Mouse (Mus musculus) cerebellum, postnatal 14 days (tissue): ENCODE measurements around the gene Cpne8.
A peak's percentile ranks its signal among the peaks of the same experiment; 100 is the strongest.
"Not testable (repeated sequence)": the region's sequence is repeated elsewhere in the genome, so short reads cannot be mapped to it uniquely, and the experiment has no call there.

Source experiments
- DNase-seq, 2 experiments: peaks; one replicate each; pipeline ENCODE4 v3.0.0; 2021; ENCODE audit warnings: mixed read lengths in 2 of 2

Cpne8 gene

DNA sequence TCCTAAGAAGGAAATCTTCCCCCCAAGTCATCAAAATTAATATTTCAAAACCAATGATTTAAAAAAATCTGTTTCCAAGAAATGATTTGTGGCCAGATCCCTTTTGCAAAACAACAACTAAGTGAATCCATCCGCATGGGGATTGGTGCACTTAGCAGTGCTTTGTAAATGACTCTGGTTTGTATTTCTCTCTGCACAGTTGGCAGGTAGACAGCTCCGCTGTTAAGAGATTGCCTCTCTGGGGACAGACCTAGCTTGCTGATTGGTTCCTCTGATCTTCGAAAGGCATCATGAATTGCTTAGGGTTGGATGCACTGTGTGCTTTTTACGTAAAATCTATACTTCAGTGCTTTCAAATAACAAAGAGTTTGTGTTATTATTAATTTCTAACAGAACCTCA is 68.5 kb downstream of the Cpne8 start:
- DNase-seq = not testable (repeated sequence)

DNA sequence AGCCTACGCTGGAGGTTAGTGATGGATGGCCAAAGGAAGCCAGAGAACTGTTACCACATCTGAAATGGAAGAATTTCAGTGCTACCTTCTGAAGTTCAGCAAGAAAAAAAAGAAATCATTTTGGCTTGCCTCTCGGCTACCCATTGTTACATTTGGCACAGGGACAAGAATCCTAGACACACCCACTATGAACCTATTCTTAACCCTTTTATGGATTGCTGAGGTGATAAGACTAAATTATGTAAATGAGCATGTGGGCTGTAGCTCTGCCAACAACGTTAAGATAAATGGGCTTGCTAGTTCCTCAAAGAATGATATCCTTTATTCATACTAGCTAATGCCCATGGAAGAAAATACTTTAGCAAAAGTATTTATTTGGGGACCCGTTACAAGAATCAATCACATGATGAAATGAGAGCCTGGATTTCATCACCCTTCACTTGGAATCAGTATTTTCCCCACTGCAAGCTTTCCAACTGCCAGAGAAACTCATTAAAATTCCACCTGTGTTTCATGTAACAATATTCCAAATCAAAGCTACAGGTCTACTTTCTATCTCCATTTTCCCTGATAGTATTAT is 69.3 kb downstream of the Cpne8 start:
- DNase-seq = no peak

DNA sequence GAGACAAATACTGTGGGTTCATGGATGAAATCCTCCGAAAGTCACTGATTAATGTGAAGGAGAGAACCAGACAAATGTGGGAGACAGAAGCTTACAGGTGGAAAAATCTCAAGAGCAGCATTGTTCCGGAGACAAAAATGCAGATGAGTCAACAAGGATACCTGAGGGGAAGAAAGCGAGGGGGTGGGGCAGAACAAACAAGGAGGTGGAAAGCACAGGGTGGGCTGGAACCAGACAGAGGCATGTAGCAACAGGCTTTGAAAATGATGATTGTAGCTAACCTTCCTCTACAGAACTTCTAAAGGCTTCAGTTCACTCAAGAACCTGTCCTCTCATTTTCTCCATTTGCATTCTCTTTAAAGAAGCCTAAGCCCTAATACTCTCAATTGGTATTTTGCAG is 70.9 kb downstream of the Cpne8 start:
- DNase-seq = no peak

DNA sequence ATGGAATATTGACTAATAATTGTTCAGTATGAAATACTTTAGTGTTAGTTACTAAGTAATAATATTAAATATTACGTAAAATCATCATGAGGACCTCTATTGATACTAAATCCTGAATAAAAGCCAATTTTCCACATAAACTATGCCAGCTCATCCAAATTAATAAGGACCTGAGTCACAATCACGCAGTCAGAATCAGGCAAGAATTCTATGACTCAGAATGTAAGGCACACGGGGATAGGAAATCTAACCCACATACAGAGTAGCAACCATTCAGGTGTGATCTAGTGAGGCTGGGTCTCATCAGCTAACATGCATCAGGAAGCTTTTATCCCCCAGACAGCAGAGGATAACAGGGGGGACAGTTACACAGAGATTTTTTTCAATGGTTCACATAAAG is 72.1 kb downstream of the Cpne8 start:
- no peak for DNase-seq

DNA sequence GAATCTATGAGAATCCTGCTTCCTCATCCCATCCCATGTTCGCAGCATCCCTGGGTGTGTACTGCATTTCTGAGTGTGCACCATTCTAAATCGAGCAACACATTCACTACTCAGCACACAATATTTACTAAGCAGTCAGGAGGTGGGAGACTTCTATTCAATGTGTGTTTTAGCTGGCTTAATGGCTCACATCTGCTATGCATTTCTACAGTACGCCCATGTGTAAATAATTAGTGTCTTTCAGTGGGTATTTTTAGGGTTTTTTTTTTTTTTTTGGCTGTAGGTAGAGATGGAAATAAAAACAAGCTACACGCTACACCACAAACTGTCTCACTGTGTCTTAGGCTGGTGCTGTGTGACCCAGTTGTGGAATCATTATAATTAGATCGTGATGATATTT is 75.6 kb downstream of the Cpne8 start:
- DNase-seq = no peak

DNA sequence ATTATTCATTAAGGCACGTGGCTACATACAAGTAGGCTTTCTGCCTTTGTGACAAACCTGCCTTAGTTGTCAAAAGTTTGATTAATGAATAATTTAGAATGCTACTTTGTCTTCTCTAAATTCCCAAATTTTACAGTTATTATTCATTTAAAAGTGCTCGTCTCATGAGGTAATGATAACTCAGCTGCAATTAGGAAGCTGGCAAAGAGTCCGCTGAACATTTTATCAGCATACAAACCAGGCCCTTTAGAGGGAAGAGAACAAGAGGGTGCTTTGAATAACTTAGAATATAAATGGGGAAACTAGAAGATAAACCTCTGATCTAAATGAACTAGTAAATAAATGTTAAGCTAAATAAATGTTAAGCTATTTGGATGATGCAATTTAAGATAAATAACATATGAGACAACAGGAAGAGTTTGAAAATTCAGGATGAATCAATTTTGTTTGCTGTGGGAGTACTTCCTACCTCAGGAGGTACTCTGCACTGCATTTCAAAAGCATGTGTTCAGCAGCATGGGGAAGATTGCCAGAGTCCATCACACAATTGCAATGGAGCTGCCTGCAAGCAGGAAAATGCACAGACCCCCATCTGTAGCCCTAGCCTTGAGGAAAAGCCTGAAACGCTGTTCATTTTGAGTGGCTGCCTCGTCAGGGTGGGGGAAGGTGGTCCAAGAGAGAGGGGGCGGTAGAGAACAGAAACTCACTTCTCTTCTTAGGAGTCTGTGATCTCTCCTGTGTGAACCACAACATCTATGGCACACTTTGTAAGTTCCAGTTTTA is 81.3 kb downstream of the Cpne8 start:
- no peak for DNase-seq

DNA sequence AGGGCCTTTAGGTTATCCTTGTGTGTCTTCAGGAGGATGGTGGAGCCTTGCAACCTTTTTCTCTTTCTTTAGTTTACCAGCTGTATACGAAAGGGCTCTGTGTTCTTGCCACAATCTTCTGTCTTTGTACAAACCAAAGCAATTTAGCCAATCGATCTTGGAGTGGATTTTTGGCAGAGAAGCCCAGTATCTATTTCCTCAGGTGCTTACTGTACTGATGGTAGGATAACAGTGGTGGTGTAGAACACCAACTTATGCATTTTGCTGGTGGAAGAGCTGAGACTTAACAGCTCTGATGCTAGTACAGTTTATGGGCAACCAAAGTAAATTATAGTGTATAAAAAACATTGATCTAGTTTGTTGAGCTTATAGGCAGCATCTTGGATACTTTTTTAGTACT is 83.6 kb downstream of the Cpne8 start:
- DNase-seq = no peak

DNA sequence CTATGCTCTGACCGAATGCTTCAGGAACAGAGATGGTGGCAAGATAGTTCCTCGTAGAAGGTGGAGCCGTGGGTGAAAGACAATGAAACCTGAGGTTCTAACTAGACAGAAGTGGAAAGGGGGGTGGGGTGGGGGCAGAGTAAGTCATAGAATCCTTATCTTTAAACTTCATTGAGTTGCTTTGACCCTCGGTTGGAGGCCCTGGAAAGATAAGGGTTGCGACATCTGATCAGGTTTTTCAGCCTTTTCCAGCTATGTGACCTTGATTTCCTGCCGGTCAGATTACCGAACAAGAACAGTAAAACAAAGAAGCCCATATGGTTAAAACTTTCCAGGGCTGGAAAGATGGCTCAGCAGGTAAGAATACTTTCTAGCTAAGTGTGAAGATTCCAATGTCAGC is 89.6 kb downstream of the Cpne8 start:
- no peak for DNase-seq

DNA sequence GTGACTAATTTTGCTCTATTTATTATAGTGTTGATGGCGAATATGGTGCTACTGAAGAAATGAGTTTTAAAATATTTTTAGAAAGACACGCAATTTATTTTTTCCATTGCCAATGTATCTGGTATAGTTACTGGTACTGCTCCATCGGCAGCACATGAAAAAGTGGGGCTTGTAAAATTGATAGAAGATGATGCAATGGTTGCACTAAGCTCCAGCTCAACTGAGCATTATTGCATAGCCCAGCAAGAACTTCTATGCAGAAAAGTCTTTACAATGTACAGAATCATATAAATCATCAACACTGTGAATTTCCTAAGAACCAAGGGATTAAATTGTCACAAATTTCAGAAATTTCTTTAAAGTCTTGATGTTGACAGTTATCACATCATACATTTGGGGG is 101.8 kb downstream of the Cpne8 start:
- no peak for DNase-seq

DNA sequence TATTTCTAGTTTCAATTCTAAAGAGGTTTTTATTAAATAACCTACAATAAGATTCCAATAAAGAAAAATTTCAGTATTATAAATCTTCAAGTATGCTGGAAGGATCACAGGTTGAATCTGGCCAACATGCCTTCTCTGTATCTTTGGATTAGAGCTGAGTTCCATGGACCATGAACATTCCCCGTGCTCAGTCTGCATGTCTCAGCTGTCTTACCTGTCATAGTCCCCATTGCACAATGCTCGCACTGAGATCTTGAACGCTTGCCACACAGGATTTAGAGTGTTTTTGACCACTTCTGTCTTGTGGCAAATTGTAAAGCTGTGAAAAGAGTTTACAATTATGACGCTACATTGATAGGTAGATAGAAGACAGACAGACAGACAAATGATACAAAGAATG is 110.0 kb downstream of the Cpne8 start:
- no peak for DNase-seq

DNA sequence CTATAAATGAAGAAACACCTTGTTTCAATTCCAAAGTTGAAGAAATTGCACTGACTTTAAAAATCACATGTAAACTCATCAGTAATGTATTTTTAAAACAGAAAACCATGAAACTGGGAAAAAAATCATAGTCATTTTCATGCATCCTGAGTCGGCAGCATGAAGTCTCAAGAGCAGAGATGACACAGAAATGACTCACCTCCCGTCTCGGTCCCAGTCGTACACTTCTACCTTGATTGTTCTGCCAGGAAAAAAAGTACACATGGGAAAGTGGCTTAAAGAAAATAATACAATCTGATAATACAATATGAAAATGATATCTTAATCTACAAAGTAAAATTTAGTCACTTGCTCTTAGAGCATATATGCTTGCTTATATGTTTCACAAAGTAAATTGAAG is 111.2 kb downstream of the Cpne8 start:
- DNase-seq = no peak

DNA sequence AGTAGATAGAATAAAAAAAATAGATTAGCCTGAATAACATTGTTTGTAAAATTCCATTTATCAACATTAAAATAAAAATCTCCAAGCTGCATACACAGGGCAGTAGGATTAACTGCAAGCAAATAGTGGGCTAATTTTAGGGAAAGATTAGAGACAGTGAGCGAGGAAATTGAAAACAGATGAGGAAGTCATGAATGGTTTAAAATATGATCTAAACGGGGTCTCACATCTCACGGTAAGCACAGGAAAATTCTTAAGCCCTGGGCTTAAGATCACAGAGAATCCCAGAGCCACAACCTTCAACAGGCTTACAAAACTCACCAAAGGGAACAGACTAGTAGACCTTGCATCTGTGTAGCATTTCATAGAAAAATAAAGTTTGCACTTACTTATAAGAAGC is 115.2 kb downstream of the Cpne8 start:
- no peak for DNase-seq

DNA sequence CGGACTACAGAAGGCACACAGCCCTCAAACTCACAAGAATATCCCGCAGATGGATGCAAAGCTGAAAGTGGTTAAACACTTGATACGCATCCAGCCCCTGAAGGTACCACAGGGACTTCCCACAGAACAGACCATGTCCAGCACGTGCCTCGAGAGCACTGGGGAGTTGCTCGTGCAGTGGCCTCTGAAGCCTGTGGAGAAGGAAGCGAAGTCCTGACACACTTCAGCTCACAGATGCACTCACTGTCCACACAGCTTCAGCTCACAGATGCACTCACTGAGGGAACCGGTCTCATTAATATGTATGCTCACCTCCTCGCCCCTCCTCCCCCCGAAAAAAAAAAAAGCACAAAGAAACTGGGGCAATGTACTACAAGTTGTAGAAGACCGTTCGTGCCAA is 117.6 kb downstream of the Cpne8 start:
- DNase-seq = no peak

DNA sequence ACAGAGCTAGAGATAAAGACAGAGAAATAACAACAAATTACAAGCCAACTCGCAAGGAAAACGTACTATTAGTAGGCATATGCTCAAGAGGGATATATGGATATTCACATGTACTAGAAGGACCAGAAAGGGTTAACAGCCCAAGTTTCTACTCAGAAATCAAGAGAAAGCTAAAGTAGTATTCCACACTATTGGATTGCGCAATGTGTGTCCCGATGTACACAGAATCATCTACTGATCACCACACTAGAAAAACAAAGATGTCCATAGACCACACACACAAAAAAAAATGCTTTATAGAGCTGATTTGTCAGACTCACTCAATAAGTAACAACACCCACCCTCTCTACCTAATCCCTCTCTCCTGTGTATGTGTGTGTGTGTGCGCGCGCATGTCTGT is 130.6 kb downstream of the Cpne8 start:
- DNase-seq = no peak

DNA sequence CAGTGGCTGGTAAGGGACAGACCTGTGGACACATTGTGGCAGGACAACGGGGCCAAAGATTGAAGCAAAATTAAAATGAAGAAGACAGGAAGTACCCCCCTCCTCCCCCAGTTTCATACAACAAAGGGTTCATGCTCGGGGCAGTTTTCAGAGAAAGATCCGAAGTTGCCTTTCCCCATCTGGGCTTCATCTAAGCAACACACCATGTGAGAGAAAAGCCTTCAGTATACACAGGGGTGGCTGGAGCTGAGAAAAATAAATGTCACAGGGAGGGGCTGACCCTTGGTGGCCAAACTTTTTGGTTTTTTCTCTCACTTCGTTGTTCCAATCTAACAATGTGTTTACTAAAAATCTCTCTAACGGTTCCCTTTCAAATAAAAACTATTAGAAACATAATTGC is 135.8 kb downstream of the Cpne8 start:
- no peak for DNase-seq

DNA sequence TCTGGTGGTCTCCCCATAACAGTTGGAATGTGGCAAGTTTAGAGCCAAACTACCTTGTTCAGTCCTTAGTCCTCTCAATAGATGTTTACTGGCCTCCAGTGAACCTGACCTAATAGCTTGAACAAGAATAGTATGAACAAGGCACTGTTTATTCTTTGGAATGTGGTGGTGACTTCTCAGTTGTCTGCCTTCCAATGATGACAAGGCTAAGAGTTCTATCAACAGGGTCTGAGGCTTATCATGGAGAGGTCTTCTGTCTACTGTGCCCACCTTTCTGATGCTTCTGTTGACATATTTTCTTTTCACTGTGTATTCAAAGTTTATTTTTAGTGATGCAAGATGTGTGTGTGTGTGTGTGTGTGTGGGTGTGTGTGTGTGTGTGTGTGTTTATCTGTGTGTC is 137.1 kb downstream of the Cpne8 start:
- no peak for DNase-seq

DNA sequence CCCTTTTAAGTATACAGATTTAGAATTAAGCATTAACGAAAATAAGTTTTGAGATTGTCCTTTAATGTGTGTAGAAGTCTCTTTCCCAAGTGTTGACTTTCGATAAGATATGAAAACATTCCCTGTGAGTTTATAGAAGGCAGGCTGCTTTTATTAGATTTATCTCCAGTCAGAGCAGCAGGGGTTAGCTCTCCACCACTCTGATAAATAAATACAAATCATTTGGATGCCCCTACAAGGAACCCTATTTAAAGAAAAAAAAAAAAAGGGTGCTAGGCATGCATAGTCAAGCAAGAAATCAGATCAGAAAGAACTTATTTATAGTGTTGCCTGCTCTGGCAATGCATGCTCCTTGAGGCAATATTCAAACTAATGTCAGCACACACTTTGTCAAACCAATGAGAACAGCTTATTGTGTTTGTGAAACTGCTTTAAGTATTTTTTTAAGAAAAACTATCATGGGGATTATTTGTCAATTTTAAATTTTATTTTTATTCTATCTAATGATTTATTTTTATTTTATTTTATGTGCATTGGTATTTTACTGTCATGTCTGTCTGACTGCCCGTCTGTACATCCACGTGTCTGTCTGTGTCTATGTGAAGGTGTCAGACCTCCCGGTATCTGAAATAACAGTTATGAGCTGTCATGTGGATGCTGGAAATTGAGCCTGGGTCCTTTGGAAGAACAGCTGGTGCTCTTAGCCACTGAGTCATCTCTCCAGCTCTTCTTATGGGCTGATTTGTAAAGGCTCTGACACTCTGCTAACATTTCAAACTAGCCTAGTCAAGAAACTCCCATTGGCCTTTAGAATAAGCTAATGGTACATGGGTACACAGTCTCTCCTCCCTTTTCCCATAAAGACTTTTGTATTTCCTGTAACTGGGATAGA is 142.7 kb downstream of the Cpne8 start:
- no peak for DNase-seq

DNA sequence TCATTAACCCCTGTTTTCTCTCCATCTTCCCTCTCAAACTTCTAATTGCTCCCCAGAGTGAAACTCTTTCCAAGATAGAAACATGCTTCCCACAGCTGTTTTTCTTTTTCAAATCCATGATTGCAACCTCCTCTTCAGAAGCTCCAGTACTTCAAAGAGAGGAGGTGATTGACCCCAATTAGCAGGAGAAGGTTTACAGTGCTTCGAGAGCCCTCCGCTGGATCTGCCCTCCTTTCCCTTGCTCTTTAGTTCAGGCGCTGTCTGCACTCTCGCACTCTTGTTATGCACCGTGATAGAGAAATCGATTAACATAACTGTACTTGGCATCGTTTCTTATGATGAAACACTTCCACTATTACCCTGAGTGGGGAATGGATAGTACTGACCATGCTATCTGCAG is 143.5 kb downstream of the Cpne8 start:
- no peak for DNase-seq

DNA sequence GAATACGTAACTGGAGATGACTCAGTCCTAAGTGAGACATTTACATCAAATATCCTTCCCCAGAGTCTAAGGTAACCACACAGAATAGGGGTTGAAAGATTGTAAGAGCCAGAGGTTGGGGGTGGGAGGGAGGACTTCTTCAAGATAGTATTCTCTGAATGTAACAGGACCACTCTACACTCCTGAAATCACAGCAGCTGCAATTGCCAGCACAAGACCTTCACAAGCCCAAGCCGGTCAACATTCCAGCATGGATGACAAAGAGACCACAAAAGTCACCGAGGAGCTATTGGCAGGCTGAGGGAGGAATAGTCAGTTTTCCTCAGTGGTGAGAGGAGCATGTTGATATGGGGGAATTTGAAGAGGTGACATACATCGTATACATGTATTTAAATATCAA is 166.5 kb downstream of the Cpne8 start:
- no peak for DNase-seq

DNA sequence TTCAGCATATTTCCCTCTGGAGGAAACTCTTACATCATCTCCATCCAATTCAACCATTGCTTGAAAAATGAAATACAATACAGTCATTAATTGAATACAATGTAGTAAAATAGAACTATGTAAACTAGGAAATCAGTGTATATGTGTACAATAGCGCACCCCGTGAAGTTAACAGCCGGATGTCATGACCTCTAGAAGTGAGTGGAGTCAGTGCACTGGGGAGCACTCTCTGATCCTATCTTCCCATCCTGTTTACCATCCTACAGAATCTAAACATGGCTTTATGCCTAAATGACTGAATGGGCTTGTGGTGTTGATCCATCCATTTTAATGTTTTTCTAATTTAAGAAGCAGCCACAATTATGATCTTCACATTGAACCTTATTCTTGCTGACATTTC is 182.2 kb downstream of the Cpne8 start:
- no peak for DNase-seq

DNA sequence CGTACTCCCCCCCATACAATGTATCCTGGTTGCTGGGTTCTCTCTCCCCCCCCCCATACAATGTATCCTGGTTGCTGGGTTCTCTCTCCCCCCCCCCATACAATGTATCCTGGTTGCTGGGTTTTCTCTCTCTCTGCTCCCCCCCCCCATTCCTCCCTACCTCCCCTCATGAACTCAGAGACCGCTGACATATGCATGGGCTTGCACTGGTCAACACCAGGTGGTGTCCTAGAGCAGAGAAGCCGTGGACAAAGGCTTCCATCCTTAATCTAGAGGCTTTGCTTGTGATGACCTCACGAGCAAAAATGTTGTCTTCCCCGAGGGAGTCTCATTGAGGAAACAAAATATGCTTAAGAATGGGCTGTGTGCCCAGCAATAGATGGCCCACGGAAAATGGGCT is 187.7 kb downstream of the Cpne8 start:
- peak in 1 of 2 experiments; percentile 2 for DNase-seq

DNA sequence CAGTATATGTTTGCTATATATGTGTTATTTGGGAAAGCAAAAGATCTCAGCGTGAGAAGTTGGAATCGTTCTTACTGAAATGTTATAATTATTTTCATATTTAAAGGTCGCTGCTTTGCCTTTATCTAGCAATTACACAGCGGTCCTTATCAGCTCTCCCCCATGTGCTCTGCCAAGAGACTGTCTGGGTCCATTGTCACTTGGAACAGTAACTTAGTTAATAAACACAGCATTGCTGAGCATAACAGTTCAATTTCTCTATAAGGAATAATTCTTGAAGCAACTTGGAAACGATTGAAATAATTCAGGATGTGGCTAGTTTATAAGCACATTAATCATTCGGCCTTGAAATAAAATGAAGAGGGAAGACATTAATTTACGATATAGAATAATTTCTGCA is 189.0 kb downstream of the Cpne8 start:
- no peak for DNase-seq

DNA sequence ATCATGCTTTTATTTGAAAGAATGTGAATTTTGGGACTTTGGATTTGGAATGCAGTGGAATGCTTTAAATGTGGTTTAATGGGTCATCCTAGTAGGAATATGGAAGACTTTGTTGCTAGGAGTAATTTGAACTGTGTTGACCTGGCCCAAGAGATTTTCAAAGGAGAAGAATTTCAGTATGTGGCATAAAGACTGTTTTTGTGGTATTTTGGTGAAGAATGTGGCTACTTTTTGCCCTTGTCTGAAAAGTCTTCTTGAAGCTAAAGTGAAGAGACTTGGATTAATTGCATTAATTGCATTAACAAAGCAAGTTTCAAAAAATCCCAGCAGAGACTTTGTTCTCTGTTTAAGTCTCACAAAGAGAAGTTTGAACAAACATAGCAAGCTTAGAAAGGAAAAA is 208.7 kb downstream of the Cpne8 start:
- not testable (repeated sequence) for DNase-seq

DNA sequence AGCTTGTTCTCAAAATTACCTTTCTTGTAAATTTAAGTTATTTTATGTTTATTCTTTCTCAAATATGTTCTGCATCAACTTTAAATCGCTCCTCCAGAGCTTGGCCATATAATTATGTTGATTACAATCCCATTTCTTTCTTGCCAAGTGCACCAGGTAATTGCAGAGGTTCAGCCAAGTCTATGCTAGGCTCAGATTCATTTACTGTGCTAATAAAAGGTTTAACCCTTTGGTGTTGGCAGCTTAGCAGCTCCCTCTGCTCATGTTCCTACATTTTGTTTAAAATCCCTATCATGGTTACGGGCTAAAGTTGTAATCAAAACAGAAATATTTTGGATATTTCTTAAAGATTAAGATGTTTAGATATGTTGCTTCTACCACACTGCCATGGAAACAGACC is 216.0 kb downstream of the Cpne8 start:
- no peak for DNase-seq
